Mouse (Mus musculus) central nervous system, embryonic 14 days (tissue): Measurements from ENCODE around the gene Gm12794. TPM values are rescaled to one million over a fixed set of nuclear protein-coding genes. Genes with fewer than 3 reads are reported as not detected.

ENCODE experiments used
- polyA plus RNA-seq: library from polyadenylated mRNA; depleted of rRNA; stranded (reverse); fragments of >200 nt; gene quantifications from 2 replicates; pipeline ENCODE4 v1.2.3, GENCODE M21; 2012; rRNA removed

Gene Gm12794
- not detected in 2 replicates for polyA plus RNA-seq

DNA sequence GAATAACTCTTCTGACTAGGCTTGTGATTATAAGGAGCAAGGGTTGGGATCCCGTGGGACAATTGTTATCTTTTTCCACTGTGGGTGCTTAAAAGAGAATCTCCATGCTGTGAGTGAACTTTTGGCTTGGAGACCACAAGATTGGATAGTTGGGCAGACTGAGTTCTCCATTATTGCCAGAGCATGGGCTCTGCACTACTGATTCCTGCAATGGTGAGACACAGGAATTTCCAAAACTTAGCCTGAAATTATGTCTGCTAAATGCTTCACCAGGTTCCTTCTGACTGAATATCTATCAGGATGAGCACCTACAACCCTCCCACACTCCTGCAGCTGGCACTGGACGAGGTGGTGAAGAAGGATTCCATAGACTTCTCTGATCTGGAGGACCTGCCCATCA lies at the start of gene Gm12794:
TSS of gene Gm12794 (plus strand) at position 301 of the 400 bp plus-strand sequence.

DNA sequence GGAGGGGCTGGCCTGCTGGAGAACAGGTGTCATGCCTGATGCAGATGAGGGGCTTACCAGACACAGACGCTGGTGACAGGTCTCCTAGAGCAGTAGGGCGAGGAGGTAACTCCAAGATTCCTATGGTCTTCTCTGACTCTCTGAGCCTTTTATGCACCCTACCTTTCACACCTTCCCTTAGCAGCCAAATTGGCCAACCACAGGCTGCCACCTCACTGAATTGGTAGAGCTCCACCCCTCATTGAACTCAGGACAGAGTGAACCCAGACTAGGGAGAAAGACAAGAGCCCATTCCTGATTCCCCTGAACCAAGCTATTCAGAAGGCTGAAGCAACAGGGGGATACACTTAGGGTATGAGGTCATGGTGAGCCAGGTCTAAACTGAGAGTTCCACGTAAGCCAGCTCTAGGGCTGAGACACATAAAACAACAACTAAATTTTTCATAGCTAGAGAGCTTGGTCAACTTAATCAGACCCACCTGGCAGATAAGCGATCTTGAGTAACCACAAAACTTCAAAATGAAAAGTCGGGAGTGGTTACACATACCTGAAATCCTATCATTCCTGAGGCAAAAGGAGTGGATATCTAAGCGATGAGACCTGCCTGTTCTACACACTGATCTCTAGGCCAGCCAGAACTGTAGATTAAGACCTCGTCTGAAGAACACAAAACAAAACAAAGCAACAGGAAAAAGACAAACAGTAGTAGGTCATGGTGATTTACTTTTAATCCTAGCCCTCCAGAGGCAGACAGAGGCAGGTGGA lies 46.4 kb upstream of the Gm12794 start, which contains the start of gene C130073F10Rik:
TSS of gene C130073F10Rik (minus strand) at position 134 of the 765 bp plus-strand sequence.

DNA sequence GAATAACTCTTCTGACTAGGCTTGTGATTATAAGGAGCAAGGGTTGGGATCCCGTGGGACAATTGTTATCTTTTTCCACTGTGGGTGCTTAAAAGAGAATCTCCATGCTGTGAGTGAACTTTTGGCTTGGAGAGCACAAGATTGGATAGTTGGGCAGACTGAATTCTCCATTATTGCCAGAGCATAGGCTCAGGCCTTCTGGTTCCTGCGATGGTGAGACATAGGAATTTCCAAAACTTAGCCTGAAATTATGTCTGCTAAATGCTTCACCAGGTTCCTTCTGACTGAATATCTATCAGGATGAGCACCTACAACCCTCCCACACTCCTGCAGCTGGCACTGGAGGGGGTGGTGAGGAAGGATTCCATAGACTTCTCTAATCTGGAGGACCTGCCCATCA lies 31.4 kb upstream of the Gm12794 start, which contains the start of gene Gm12800:
TSS of gene Gm12800 (plus strand) at position 301 of the 400 bp plus-strand sequence.

DNA sequence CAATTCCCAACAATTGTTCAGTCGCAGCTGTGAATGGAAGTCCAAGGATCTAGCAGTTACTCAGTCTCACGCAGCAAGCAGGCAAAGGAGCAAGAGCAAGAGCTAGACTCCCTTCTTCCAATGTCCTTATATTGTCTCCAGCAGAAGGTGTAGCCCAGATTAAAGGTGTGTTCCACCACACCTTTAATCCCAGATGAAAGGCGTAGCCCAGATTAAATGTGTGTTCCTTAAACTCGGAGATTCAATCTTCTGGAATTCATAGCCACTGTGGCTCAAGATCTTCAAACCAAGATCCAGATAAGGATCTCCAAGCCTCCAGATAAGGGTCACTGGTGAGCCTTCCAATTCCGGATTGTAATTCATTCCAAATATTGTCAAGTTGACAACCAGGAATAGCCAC lies 40.7 kb downstream of the Gm12794 start, which contains the start of gene Gm12790:
TSS of gene Gm12790 (minus strand) at position 101 of the 400 bp plus-strand sequence.

DNA sequence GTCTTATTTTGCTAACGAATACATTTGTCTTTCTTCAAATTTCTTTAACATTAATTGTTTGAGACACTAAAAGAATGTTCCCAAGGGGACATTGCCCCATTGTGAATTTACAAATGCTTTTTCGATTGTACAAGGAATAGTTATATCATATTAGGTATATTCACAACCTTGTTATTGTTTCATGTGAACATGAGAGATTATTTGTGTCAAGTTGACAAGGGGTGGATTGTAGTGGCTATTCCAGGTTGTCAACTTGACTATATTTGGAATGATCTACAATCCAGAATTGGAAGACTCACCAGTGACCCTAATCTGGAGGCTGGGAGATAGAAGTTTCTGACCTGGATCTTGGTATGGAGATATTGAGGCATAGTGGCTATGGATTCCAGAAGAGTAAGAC lies 46.1 kb downstream of the Gm12794 start, which contains the start of gene Gm12789:
TSS of gene Gm12789 (plus strand) at position 301 of the 400 bp plus-strand sequence.

Other genes with a start within 250 kb of the Gm12794 start
- gene Lepr, start 223.0 kb upstream of the Gm12794 start, polyA plus RNA-seq, result 3.2 and 5.6 TPM in 2 replicates
- not detected in 2 replicates for gene B020004J07Rik, start 96.4 kb upstream of the Gm12794 start, polyA plus RNA-seq
- not detected in 2 replicates for gene C130073F10Rik, start 46.6 kb upstream of the Gm12794 start, polyA plus RNA-seq
- not detected in 2 replicates for gene Gm12800, start 31.3 kb upstream of the Gm12794 start, polyA plus RNA-seq
- gene Gm12790, start 40.6 kb downstream of the Gm12794 start, polyA plus RNA-seq, result not detected in 2 replicates
- gene Gm12789, start 46.2 kb downstream of the Gm12794 start, polyA plus RNA-seq, result not detected in 2 replicates
- 24.1 and 25.9 TPM in 2 replicates for gene Pde4b, start 147.1 kb downstream of the Gm12794 start, polyA plus RNA-seq